Mouse (Mus musculus): ENCODE results near the gene Ppp2r3a. TPM values are rescaled to one million over a fixed set of nuclear protein-coding genes. Genes with fewer than 3 reads are reported as not detected.

Ppp2r3a gene
- polyA plus RNA-seq, 1 experiment from 2014 or later = 2.6 TPM

DNA sequence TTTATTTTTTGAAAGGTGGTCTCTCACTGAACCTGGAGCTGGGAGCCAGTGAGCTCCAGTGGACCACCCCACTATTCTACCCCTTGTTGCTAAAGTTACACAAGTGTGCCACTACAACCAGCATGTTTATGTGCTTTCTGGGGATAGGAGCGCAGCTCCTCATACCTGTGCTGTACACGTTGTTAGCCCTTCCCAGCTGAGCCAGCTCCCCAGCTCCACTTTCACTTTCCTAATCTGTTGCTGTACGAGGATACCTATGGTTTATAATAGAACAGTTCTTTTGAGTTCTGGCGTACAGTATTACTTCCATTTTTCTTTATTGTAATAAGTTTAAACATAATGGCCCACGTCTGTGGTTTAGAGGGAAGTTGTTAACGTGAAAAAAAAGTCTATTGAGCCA, 152.2 kb downstream of the Ppp2r3a start:
- Histone ChIP-seq H3K9ac (replicated peaks) (no peak overlapping the region), H3K27ac (ENCODE audit: low read depth) (no peak overlapping the region), H3K4me3 (ENCODE audit: low read depth, low read length) (no peak overlapping the region), H3K27me3 (ENCODE audit: insufficient read depth, low read length) (no peaks in the 10 kb centered on the region), H3K4me1 (ENCODE audit: insufficient read depth) (peaks cover 10% of the 10 kb centered on the region; the same call in 1 of the 2 replicates), H3K4me2 (ENCODE audit: low read depth, low read length) (no peak overlapping the region; the same call in 1 of the 2 replicates), H3K9me3 (ENCODE audit: low read length) (no peaks in the 10 kb centered on the region), H3K36me3 (replicated peaks; ENCODE audit: insufficient read depth, low read length) (peaks cover 20% of the 10 kb centered on the region)
- TF ChIP-seq CTCF (IDR thresholded peaks at IDR 0.05; ENCODE audit: low read depth) (no peak), EP300 (IDR thresholded peaks at IDR 0.05; ENCODE audit: low read depth) (no peak)
- ATAC-seq (no peak), DNase-seq (no peak)
- 48% methylated on average over 6 of the region's 6 CpGs for WGBS (ENCODE audit: insufficient replicate concordance)

DNA sequence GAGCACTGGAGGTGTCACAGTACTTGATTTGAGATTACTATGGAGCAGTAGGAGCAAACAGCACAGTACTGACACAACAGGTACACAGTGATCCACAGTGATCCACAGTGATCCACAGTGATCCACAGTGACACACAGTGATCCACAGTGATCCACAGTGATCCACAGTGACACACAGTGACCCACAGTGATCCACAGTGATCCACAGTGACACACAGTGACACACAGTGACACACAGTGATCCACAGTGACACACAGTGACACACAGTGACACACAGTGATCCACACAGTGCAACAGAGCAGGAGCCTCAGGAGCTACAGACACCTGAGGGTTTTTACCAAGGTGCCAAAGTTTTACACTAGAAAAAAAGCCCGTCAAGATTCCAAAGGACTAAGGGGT, 154.1 kb downstream of the Ppp2r3a start:
- ATAC-seq = no peak
- no peak for TF ChIP-seq CTCF (IDR thresholded peaks at IDR 0.05; ENCODE audit: low read depth)
- no peak for TF ChIP-seq EP300 (IDR thresholded peaks at IDR 0.05; ENCODE audit: low read depth)
- no peak overlapping the region for H3K4me3 ChIP-seq (ENCODE audit: low read depth, low read length)

DNA sequence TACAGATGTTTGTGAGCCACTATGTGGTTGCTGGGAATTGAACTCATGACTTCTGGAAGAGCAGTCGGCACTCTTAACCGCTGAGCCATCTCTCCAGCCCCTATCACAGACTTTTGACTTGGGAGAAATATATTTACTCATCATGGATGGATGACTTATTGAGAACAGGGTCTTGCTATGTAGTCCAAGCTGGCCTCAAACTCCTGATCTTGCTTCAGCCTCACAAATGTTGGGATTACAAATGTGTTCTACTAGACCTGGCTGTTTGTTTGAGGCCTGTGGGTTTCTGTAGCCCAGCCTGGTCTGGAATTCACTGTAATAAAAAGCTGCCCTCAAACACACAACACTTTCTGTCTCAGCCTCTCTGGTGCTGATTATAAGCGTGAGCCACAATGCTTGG, 155.1 kb downstream of the Ppp2r3a start:
- DNase-seq = no peak
- Histone ChIP-seq H3K4me1 (ENCODE audit: insufficient read depth) (peaks cover 10% of the 10 kb centered on the region; the same call in 1 of the 2 replicates), H3K36me3 (replicated peaks; ENCODE audit: insufficient read depth, low read length) (peaks cover 14% of the 10 kb centered on the region), H3K4me3 (ENCODE audit: low read depth, low read length) (no peak overlapping the region), H3K27ac (ENCODE audit: low read depth) (no peak overlapping the region), H3K27me3 (ENCODE audit: insufficient read depth, low read length) (no peaks in the 10 kb centered on the region), H3K9ac (replicated peaks) (no peak overlapping the region), H3K9me3 (ENCODE audit: low read length) (no peaks in the 10 kb centered on the region), H3K4me2 (ENCODE audit: low read depth, low read length) (no peak overlapping the region)
- ATAC-seq = no peak
- WGBS (ENCODE audit: insufficient replicate concordance) = 93% methylated on average over 3 of the region's 3 CpGs
- TF ChIP-seq EP300 (IDR thresholded peaks at IDR 0.05; ENCODE audit: low read depth) = no peak
- no peak for TF ChIP-seq CTCF (IDR thresholded peaks at IDR 0.05; ENCODE audit: low read depth)

More for the DNA sequence above, 154.1 kb downstream of the Ppp2r3a start:
- Histone ChIP-seq H3K36me3 (replicated peaks; ENCODE audit: insufficient read depth, low read length) (peaks cover 20% of the 10 kb centered on the region), H3K9ac (replicated peaks) (no peak overlapping the region), H3K9me3 (ENCODE audit: low read length) (no peaks in the 10 kb centered on the region), H3K27me3 (ENCODE audit: insufficient read depth, low read length) (no peaks in the 10 kb centered on the region), H3K27ac (ENCODE audit: low read depth) (no peak overlapping the region), H3K4me1 (ENCODE audit: insufficient read depth) (peaks cover 10% of the 10 kb centered on the region; the same call in 1 of the 2 replicates), H3K4me2 (ENCODE audit: low read depth, low read length) (no peak overlapping the region)
- WGBS (ENCODE audit: insufficient replicate concordance) = 63% methylated on average over 1 of the region's 1 CpGs
- no peak for DNase-seq

DNA sequence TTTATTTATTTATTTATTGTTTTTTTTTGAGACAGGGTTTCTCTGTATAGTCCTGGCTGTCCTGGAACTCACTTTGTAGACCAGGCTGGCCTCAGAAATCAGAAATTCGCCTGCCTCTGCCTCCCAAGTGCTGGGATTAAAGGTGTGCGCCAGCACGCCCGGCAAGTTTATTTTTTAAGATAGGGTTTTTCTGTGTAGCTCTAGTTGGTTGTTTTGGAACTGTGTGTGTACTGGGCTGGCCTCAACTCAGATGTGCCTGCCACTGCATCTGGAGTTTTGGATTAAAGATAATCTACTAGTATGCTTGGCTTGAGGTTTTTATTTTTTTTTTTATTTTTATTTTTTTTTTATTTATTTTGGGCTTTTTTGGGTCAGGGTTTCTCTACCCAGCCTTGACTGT, 156.2 kb downstream of the Ppp2r3a start:
- no peak for DNase-seq
- ATAC-seq = no peak
- 87% methylated on average over 4 of the region's 4 CpGs for WGBS (ENCODE audit: insufficient replicate concordance)
- H3K4me2 ChIP-seq (ENCODE audit: low read depth, low read length) = no peak overlapping the region
- H3K36me3 ChIP-seq (replicated peaks; ENCODE audit: insufficient read depth, low read length) = peaks cover 4% of the 10 kb centered on the region
- no peak overlapping the region for H3K9ac ChIP-seq (replicated peaks)
- no peaks in the 10 kb centered on the region for H3K9me3 ChIP-seq (ENCODE audit: low read length)
- no peak for TF ChIP-seq CTCF (IDR thresholded peaks at IDR 0.05; ENCODE audit: low read depth)
- TF ChIP-seq EP300 (IDR thresholded peaks at IDR 0.05; ENCODE audit: low read depth) = no peak
- no peaks in the 10 kb centered on the region for H3K27me3 ChIP-seq (ENCODE audit: insufficient read depth, low read length)
- no peak overlapping the region for H3K4me3 ChIP-seq (ENCODE audit: low read depth, low read length)
- peaks cover 10% of the 10 kb centered on the region; the same call in 1 of the 2 replicates for H3K4me1 ChIP-seq (ENCODE audit: insufficient read depth)
- H3K27ac ChIP-seq (ENCODE audit: low read depth) = no peak overlapping the region

DNA sequence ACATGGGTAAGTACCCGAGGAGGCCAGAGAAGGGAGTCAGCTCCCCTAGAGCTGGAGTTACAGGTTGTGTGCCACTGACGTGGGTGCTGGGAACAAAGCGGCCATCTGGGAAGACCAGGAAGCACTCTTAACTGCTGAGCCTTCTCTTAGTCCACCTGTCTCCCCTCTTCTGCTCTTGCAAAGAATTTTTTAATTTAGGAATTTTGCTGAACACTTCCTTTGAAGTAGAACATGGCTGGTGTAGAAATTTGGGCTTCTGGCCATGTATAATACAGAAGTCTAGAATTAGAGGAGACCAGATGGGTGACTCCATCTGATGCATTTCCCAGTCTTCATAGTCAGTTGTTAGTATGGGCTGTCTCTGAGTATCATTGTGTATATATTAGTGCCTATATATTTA, 167.9 kb downstream of the Ppp2r3a start:
- ATAC-seq = no peak
- no peak for DNase-seq
- H3K9ac ChIP-seq (replicated peaks) = no peak overlapping the region
- H3K36me3 ChIP-seq (replicated peaks; ENCODE audit: insufficient read depth, low read length) = no peaks in the 10 kb centered on the region; the same call in none of the 2 replicates
- H3K4me1 ChIP-seq (ENCODE audit: insufficient read depth) = peaks cover 21% of the 10 kb centered on the region
- no peak for TF ChIP-seq EP300 (IDR thresholded peaks at IDR 0.05; ENCODE audit: low read depth)
- no peak for TF ChIP-seq CTCF (IDR thresholded peaks at IDR 0.05; ENCODE audit: low read depth)
- H3K4me3 ChIP-seq (ENCODE audit: low read depth, low read length) = no peak overlapping the region
- no peaks in the 10 kb centered on the region for H3K9me3 ChIP-seq (ENCODE audit: low read length)
- no peaks in the 10 kb centered on the region for H3K27me3 ChIP-seq (ENCODE audit: insufficient read depth, low read length)
- no peak overlapping the region for H3K4me2 ChIP-seq (ENCODE audit: low read depth, low read length)
- WGBS (ENCODE audit: insufficient replicate concordance) = 73% methylated on average over 3 of the region's 3 CpGs
- no peak overlapping the region for H3K27ac ChIP-seq (ENCODE audit: low read depth)

DNA sequence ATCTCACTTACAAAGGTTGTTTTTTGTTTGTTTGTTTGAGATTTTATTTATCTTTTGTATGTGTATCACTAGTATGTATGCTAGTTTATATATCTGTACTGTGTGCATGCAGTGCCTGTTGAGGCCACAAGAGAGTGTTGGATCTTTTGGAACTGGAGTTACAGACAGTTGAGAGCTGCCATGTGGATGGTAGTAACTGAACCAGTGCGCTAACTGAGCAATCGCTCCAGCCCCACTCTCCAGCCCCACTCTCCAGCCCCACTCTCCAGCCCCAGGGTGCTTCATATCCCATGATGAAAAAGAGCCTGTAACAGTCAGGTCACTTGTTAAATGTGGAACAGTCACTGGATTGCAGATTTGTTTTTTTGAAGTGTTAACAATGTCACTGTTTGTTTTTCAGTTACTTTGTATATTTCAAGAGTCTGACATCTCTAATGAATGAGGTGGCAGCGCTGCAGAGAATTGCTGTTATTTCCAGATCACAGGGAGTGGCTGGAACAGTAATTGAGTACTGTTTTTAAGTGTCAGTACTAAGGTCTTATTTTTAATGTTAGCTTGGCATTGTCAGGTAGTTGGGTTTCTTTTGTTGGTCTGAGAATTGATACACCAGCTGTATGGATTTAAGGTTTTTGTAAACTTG, 171.4 kb downstream of the Ppp2r3a start:
- Histone ChIP-seq H3K4me3 (ENCODE audit: low read depth, low read length) (no peak overlapping the region), H3K4me2 (ENCODE audit: low read depth, low read length) (peak overlapping the region; percentile 96), H3K9me3 (ENCODE audit: low read length) (no peaks in the 10 kb centered on the region), H3K9ac (replicated peaks) (no peak overlapping the region), H3K27ac (ENCODE audit: low read depth) (no peak overlapping the region), H3K36me3 (replicated peaks; ENCODE audit: insufficient read depth, low read length) (peaks cover 4% of the 10 kb centered on the region), H3K27me3 (ENCODE audit: insufficient read depth, low read length) (no peaks in the 10 kb centered on the region), H3K4me1 (ENCODE audit: insufficient read depth) (peaks cover 32% of the 10 kb centered on the region)
- TF ChIP-seq CTCF (IDR thresholded peaks at IDR 0.05; ENCODE audit: low read depth) (peak; percentile 35), EP300 (IDR thresholded peaks at IDR 0.05; ENCODE audit: low read depth) (no peak)
- DNase-seq (no peak), ATAC-seq (0 out of 2 replicates have a peak, but pooled peaks have one; percentile 35)
- 87% methylated on average over 3 of the region's 3 CpGs for WGBS (ENCODE audit: insufficient replicate concordance)
